8 mouse cellular contexts compared by ENCODE assay signal in genomic region chr3:65928614-65929272, GRCm38 (mm10). TPM values are rescaled to one million over a fixed set of nuclear protein-coding genes. Genes with fewer than 3 reads are reported as not detected.
A peak's percentile ranks its signal among the peaks of the same experiment; 100 is the strongest.
DNase-seq lines count a peak whose midpoint lies in the region; ATAC-seq and TF ChIP-seq lines count a peak whose summit lies in the region.

No protein-coding gene starts in this region.

- H3K4me1 ChIP-seq in heart, embryonic 15.5 days (replicated peaks) = peaks cover 28% of the 10 kb centered on the region
- peaks cover 10% of the 10 kb centered on the region for H3K4me1 ChIP-seq in hindbrain, embryonic 16.5 days (ENCODE audit: control insufficient read depth, insufficient read depth, low read depth, low read length)
- H3K4me1 ChIP-seq in midbrain, postnatal 0 days (ENCODE audit: insufficient read depth, low read length) = 0 out of 2 replicates have a peak, but pooled peaks cover 4% of the 10 kb centered on the region

- no peaks in the 10 kb centered on the region for H3K9me3 ChIP-seq in heart, embryonic 15.5 days (replicated peaks)
- no peaks in the 10 kb centered on the region for H3K9me3 ChIP-seq in hindbrain, embryonic 16.5 days (ENCODE audit: control insufficient read depth, low read length)
- H3K9me3 ChIP-seq in midbrain, postnatal 0 days (ENCODE audit: low read length) = no peaks in the 10 kb centered on the region

- no peaks in the 10 kb centered on the region for H3K27me3 ChIP-seq in heart, embryonic 15.5 days
- H3K27me3 ChIP-seq in hindbrain, embryonic 16.5 days (replicated peaks; ENCODE audit: control insufficient read depth, insufficient read depth, low read length) = no peaks in the 10 kb centered on the region; the same call in 1 of the 2 replicates
- no peaks in the 10 kb centered on the region; the same call in 1 of the 2 replicates for H3K27me3 ChIP-seq in midbrain, postnatal 0 days (ENCODE audit: insufficient read depth, low read length)

- no peak for ATAC-seq in heart, embryonic 15.5 days (replicated peaks; ENCODE audit: insufficient number of reproducible peaks, insufficient read depth, low FRiP score, low read depth)
- peak; percentile 32; the same call in 1 of the 2 replicates for ATAC-seq in hindbrain, embryonic 16.5 days
- ATAC-seq in midbrain, postnatal 0 days (ENCODE audit: low FRiP score) = no peak; the same call in 1 of the 2 replicates

- intact Hi-C loops in heart, postnatal 25 days (cut with DNase I) = loop anchor here (2.0 to 5.0 kb wide), 4 partner anchors 64 to 610 kb away; partner anchors contain the start of gene Lekr1

- peak overlapping the region; percentile 32; the same call in 1 of the 2 replicates for H3K4me3 ChIP-seq in heart, embryonic 15.5 days
- no peak overlapping the region for H3K4me3 ChIP-seq in hindbrain, embryonic 16.5 days (ENCODE audit: low read length)
- no peak overlapping the region for H3K4me3 ChIP-seq in midbrain, postnatal 0 days (ENCODE audit: low read depth, low read length)

- TF ChIP-seq CTCF in midbrain, postnatal 0 days (IDR thresholded peaks at IDR 0.05) = no peak

- H3K4me2 ChIP-seq in heart, embryonic 15.5 days = peak overlapping the region; percentile 62
- peak overlapping the region; percentile 53 for H3K4me2 ChIP-seq in hindbrain, embryonic 16.5 days (ENCODE audit: low read length)
- H3K4me2 ChIP-seq in midbrain, postnatal 0 days (ENCODE audit: low read depth, low read length, poor library complexity, severe bottlenecking) = peak overlapping the region; percentile 35; the same call in 1 of the 2 replicates

- H3K9ac ChIP-seq in heart, embryonic 15.5 days = peak overlapping the region; percentile 51; the same call in 1 of the 2 replicates
- no peak overlapping the region; the same call in 1 of the 2 replicates for H3K9ac ChIP-seq in hindbrain, embryonic 16.5 days (ENCODE audit: low read depth, low read length)
- no peak overlapping the region for H3K9ac ChIP-seq in midbrain, postnatal 0 days (replicated peaks; ENCODE audit: low read length, poor library complexity, severe bottlenecking)

- DNase-seq in heart, postnatal 25 days (ENCODE audit: low spot score) = no peak
- peak; percentile 71 for DNase-seq in embryo, embryonic 10 days (ENCODE audit: low spot score)
- no peak for DNase-seq in midbrain, postnatal 0 days (ENCODE audit: low spot score)
- no peak for DNase-seq in adrenal gland, postnatal 25 days
- no peak for DNase-seq in ovary, postnatal 10 days (ENCODE audit: low spot score)
- DNase-seq in right cerebral cortex, adult 18-20 months = no peak

- WGBS in heart, embryonic 15.5 days = 52% methylated on average over 4 of the region's 4 CpGs
- 30% methylated on average over 4 of the region's 4 CpGs for whole genome bisulfite sequencing in hindbrain, embryonic 16.5 days
- WGBS in midbrain, postnatal 0 days = 32% methylated on average over 4 of the region's 4 CpGs

- peak overlapping the region; percentile 50; the same call in 1 of the 2 replicates for H3K27ac ChIP-seq in heart, embryonic 15.5 days
- H3K27ac ChIP-seq in hindbrain, embryonic 16.5 days (ENCODE audit: low read depth, low read length) = no peak overlapping the region; the same call in 1 of the 2 replicates
- no peak overlapping the region for H3K27ac ChIP-seq in midbrain, postnatal 0 days (ENCODE audit: low read depth, low read length)

- no peaks in the 10 kb centered on the region for H3K36me3 ChIP-seq in heart, embryonic 15.5 days
- no peaks in the 10 kb centered on the region for H3K36me3 ChIP-seq in hindbrain, embryonic 16.5 days (ENCODE audit: control insufficient read depth, insufficient read depth, low read length)
- H3K36me3 ChIP-seq in midbrain, postnatal 0 days (ENCODE audit: insufficient read depth, low read length) = no peaks in the 10 kb centered on the region

RNA-seq across cellular contexts. Expression of gene Ccnl1, which starts 29.3 kb away (rescaled TPM):
- polyA plus RNA-seq in heart, embryonic 15.5 days (2015; fragmentation: Nextera tagmentation; extraction: Ambion mirVana) = 60.5 and 67.5 TPM in 2 replicates
- 10 to 100 TPM; 19.0 to 23.4 TPM for total RNA-seq in heart, postnatal 25 days (2021)
- 53.2 and 60.5 TPM in 2 replicates for polyA plus RNA-seq in hindbrain, embryonic 16.5 days (2015; fragmentation: Nextera tagmentation; extraction: Ambion mirVana)
- 38.7 and 60.3 TPM in 2 replicates for total RNA-seq in midbrain, postnatal 0 days (2014; rRNA removed)
- 52.2 and 58.4 TPM in 2 replicates for polyA plus RNA-seq in midbrain, postnatal 0 days (2015; fragmentation: Nextera tagmentation; extraction: Ambion mirVana)
- 97.6 and 105 TPM in 2 replicates for total RNA-seq in adrenal gland, postnatal 25 days (2021)
